Mouse (Mus musculus) forebrain, embryonic 13.5 days (tissue): Measurements from ENCODE around the gene Atxn7l3. TPM values are rescaled to one million over a fixed set of nuclear protein-coding genes. Genes with fewer than 3 reads are reported as not detected.

ENCODE experiments used
- ATAC-seq: fragments of 200-750 bp; cut with Nextera tagmentation; 2 replicates; pipeline ENCODE4 v1.8.0; 2017
- H3K27ac ChIP-seq: fragments of 300-500 bp; sonication (generic); 2 replicates; pipeline ENCODE4 v1.5.1; 2015; ENCODE audit warnings: inconsistent platforms, mild to moderate bottlenecking, moderate library complexity
- H3K27me3 ChIP-seq: fragments of 300-500 bp; sonication (generic); 2 replicates; pipeline ENCODE4 v1.6.1; 2015; ENCODE audit warnings: mild to moderate bottlenecking, inconsistent platforms
- H3K36me3 ChIP-seq: fragments of 300-500 bp; sonication (generic); 2 replicates; pipeline ENCODE4 v1.6.1; 2015; ENCODE audit warnings: mild to moderate bottlenecking, inconsistent platforms; ENCODE audit not compliant: poor library complexity, severe bottlenecking
- H3K4me1 ChIP-seq: fragments of 300-500 bp; sonication (generic); 2 replicates; pipeline ENCODE4 v1.6.1; 2015; ENCODE audit warnings: inconsistent platforms
- H3K4me2 ChIP-seq: fragments of 300-500 bp; sonication (generic); 2 replicates; pipeline ENCODE4 v1.6.1; 2015; ENCODE audit warnings: inconsistent platforms, mild to moderate bottlenecking, moderate library complexity
- H3K4me3 ChIP-seq: fragments of 300-500 bp; sonication (generic); 2 replicates; pipeline ENCODE4 v1.5.1; 2015; ENCODE audit warnings: mild to moderate bottlenecking, inconsistent platforms
- H3K9ac ChIP-seq: fragments of 300-500 bp; sonication (generic); 2 replicates; pipeline ENCODE4 v1.6.1; 2015; ENCODE audit warnings: mild to moderate bottlenecking, inconsistent platforms
- H3K9me3 ChIP-seq: fragments of 300-500 bp; sonication (generic); replicated peaks from 2 replicates; pipeline ENCODE4 v1.6.1; 2016; ENCODE audit warnings: inconsistent platforms
- WGBS: fragments of 180-500 bp; shearing (Covaris S2); methylation state at CpG from one replicate; pipeline ENCODE4 v1.1.7; 2015; 5-methylcytosine and 5-hydroxymethylcytosine counted together
- polyA plus RNA-seq: library from polyadenylated mRNA; unstranded; fragments of >200 nt; fragmentation: Nextera tagmentation; extraction: Ambion mirVana; gene quantifications from 2 replicates; pipeline ENCODE4 v1.2.1, GENCODE M21; 2015

The Atxn7l3 gene
- polyA plus RNA-seq, 1 experiment from 2014 or later = 21.8 TPM

- Histone ChIP-seq H3K9me3 (no peaks in the 10 kb centered on the region), H3K4me2 (peak overlapping the region; percentile 75), H3K9ac (peak overlapping the region; percentile 67), H3K27ac (peak overlapping the region; percentile 67), H3K4me3 (peak overlapping the region; percentile 39), H3K36me3 (no peaks in the 10 kb centered on the region), H3K27me3 (no peaks in the 10 kb centered on the region), H3K4me1 (peaks cover 32% of the 10 kb centered on the region)
- peak; percentile 72 for ATAC-seq
- WGBS = 1% methylated on average over 32 of the region's 32 CpGs
Observed at GRCm38 (mm10) chr11:102244926-102245449, 51.4 kb downstream of the Atxn7l3 start.

GRCm38 (mm10) chr11:102241874-102242273, 54.6 kb downstream of the Atxn7l3 start:
- Histone ChIP-seq H3K9ac (no peak overlapping the region), H3K4me3 (no peak overlapping the region), H3K27me3 (no peaks in the 10 kb centered on the region), H3K4me1 (peaks cover 17% of the 10 kb centered on the region), H3K9me3 (no peaks in the 10 kb centered on the region), H3K27ac (no peak overlapping the region), H3K4me2 (no peak overlapping the region), H3K36me3 (no peaks in the 10 kb centered on the region)
- WGBS = 56% methylated on average over 5 of the region's 5 CpGs
- no peak for ATAC-seq

- ATAC-seq = no peak
- H3K4me3 ChIP-seq = no peak overlapping the region
- peaks cover 17% of the 10 kb centered on the region for H3K4me1 ChIP-seq
- WGBS = 91% methylated on average over 5 of the region's 5 CpGs
- H3K27ac ChIP-seq = no peak overlapping the region
- no peaks in the 10 kb centered on the region for H3K9me3 ChIP-seq
- H3K27me3 ChIP-seq = no peaks in the 10 kb centered on the region
- H3K36me3 ChIP-seq = no peaks in the 10 kb centered on the region
- H3K9ac ChIP-seq = no peak overlapping the region
- no peak overlapping the region for H3K4me2 ChIP-seq
Observed at GRCm38 (mm10) chr11:102241246-102241645, 55.2 kb downstream of the Atxn7l3 start.

GRCm38 (mm10) chr11:102240636-102241035, 55.8 kb downstream of the Atxn7l3 start:
- Histone ChIP-seq H3K9ac (no peak overlapping the region), H3K9me3 (no peaks in the 10 kb centered on the region), H3K4me3 (no peak overlapping the region), H3K27ac (no peak overlapping the region), H3K4me1 (peaks cover 13% of the 10 kb centered on the region), H3K4me2 (no peak overlapping the region), H3K27me3 (no peaks in the 10 kb centered on the region), H3K36me3 (no peaks in the 10 kb centered on the region)
- 83% methylated on average over 6 of the region's 6 CpGs for WGBS
- ATAC-seq = no peak

Other genes starting within 250 kb of the Atxn7l3 start
- 19.8 and 22.0 TPM in 2 replicates for gene Mpp2, start 208.1 kb downstream of the Atxn7l3 start, polyA plus RNA-seq
- not detected in 2 replicates for gene Ppy, start 195.3 kb downstream of the Atxn7l3 start, polyA plus RNA-seq
- not detected in 2 replicates for gene Pyy, start 188.8 kb downstream of the Atxn7l3 start, polyA plus RNA-seq
- not detected in 2 replicates for gene Nags, start 151.1 kb downstream of the Atxn7l3 start, polyA plus RNA-seq
- 35.6 and 39.0 TPM in 2 replicates for gene Tmem101, start 140.2 kb downstream of the Atxn7l3 start, polyA plus RNA-seq
- 155 and 158 TPM in 2 replicates for gene Lsm12, start 111.3 kb downstream of the Atxn7l3 start, polyA plus RNA-seq
- gene G6pc3, start 107.0 kb downstream of the Atxn7l3 start, polyA plus RNA-seq = 21.5 and 25.6 TPM in 2 replicates
- gene Hdac5, start 66.5 kb downstream of the Atxn7l3 start, polyA plus RNA-seq = 88.2 TPM in 2 replicates
- gene BC030867, start 47.7 kb downstream of the Atxn7l3 start, polyA plus RNA-seq = 11.0 and 13.7 TPM in 2 replicates
- not detected in 2 replicates for gene Asb16, start 27.9 kb downstream of the Atxn7l3 start, polyA plus RNA-seq
- gene Tmub2, start 11.7 kb downstream of the Atxn7l3 start, polyA plus RNA-seq = 63.2 and 69.6 TPM in 2 replicates
- 96.1 and 98.8 TPM in 2 replicates for gene Ubtf, start 23.1 kb upstream of the Atxn7l3 start, polyA plus RNA-seq
- gene Slc4a1, start 69.6 kb upstream of the Atxn7l3 start, polyA plus RNA-seq = 2.6 and 6.5 TPM in 2 replicates
- gene Rundc3a, start 96.8 kb upstream of the Atxn7l3 start, polyA plus RNA-seq = 93.9 and 94.8 TPM in 2 replicates
- 157 and 159 TPM in 2 replicates for gene Slc25a39, start 111.3 kb upstream of the Atxn7l3 start, polyA plus RNA-seq
- 49.5 and 53.9 TPM in 2 replicates for gene Grn, start 133.7 kb upstream of the Atxn7l3 start, polyA plus RNA-seq
- gene Fam171a2, start 151.1 kb upstream of the Atxn7l3 start, polyA plus RNA-seq = 8.5 and 9.3 TPM in 2 replicates
- 2.9 and 3.8 TPM in 2 replicates for gene Itga2b, start 173.5 kb upstream of the Atxn7l3 start, polyA plus RNA-seq